Mouse (Mus musculus) midbrain, embryonic 16.5 days (tissue): ENCODE data around the gene Hsd17b6. TPM values are rescaled to one million over a fixed set of nuclear protein-coding genes. Genes with fewer than 3 reads are reported as not detected.

ENCODE experiments used
- polyA plus RNA-seq: library from polyadenylated mRNA; unstranded; fragments of >200 nt; fragmentation: Nextera tagmentation; extraction: Ambion mirVana; gene quantifications from 2 replicates; pipeline ENCODE4 v1.2.1, GENCODE M21; 2015

Gene Hsd17b6
- polyA plus RNA-seq, 1 experiment from 2014 or later = not detected

Other genes with a start within 250 kb of the Hsd17b6 start
- not detected in 2 replicates for gene Rdh1, start 247.9 kb downstream of the Hsd17b6 start, polyA plus RNA-seq
- gene Rdh16f1, start 247.8 kb downstream of the Hsd17b6 start, polyA plus RNA-seq = 0.25 TPM in 1 of 2 replicates, not detected in the other
- gene Rdh9, start 231.2 kb downstream of the Hsd17b6 start, polyA plus RNA-seq = 0.15 TPM in 1 of 2 replicates, not detected in the other
- not detected in 2 replicates for gene Rdh16, start 206.5 kb downstream of the Hsd17b6 start, polyA plus RNA-seq
- not detected in 2 replicates for gene Rdh19, start 157.7 kb downstream of the Hsd17b6 start, polyA plus RNA-seq
- gene Rdh16f2, start 141.1 kb downstream of the Hsd17b6 start, polyA plus RNA-seq = not detected in 2 replicates
- not detected in 2 replicates for gene Rdh7, start 118.8 kb downstream of the Hsd17b6 start, polyA plus RNA-seq
- gene Sdr9c7, start 109.1 kb downstream of the Hsd17b6 start, polyA plus RNA-seq = not detected in 2 replicates
- gene Prim1, start 7.6 kb upstream of the Hsd17b6 start, polyA plus RNA-seq = 37.4 and 40.1 TPM in 2 replicates
- 487 and 537 TPM in 2 replicates for gene Naca, start 28.0 kb upstream of the Hsd17b6 start, polyA plus RNA-seq
- 387 and 407 TPM in 2 replicates for gene Ptges3, start 51.3 kb upstream of the Hsd17b6 start, polyA plus RNA-seq
- gene Atp5b, start 75.7 kb upstream of the Hsd17b6 start, polyA plus RNA-seq = 2,034 and 2,090 TPM in 2 replicates
- gene Baz2a, start 84.0 kb upstream of the Hsd17b6 start, polyA plus RNA-seq = 7.4 and 8.5 TPM in 2 replicates
- 7.0 and 7.8 TPM in 2 replicates for gene Rbms2, start 172.7 kb upstream of the Hsd17b6 start, polyA plus RNA-seq
- gene Gls2, start 186.8 kb upstream of the Hsd17b6 start, polyA plus RNA-seq = 1.1 and 1.7 TPM in 2 replicates
- 19.6 and 22.1 TPM in 2 replicates for gene Spryd4, start 204.2 kb upstream of the Hsd17b6 start, polyA plus RNA-seq
- 0.11 and 0.24 TPM in 2 replicates for gene Mip, start 218.2 kb upstream of the Hsd17b6 start, polyA plus RNA-seq
- gene Timeless, start 224.5 kb upstream of the Hsd17b6 start, polyA plus RNA-seq = 15.6 and 16.1 TPM in 2 replicates
- 0.11 TPM in 1 of 2 replicates, not detected in the other for gene Apon, start 246.5 kb upstream of the Hsd17b6 start, polyA plus RNA-seq